In genomic region chr15:77904363-77904892, GRCm38 (mm10) we compare ENCODE assay signal across 10 mouse cellular contexts. TPM values are rescaled to one million over a fixed set of nuclear protein-coding genes. Genes with fewer than 3 reads are reported as not detected.
DNase-seq lines count a peak whose midpoint lies in the region; ATAC-seq and TF ChIP-seq lines count a peak whose summit lies in the region.
"Had no signal": no experiment of that assay in that cellular context is flagged by ENCODE, and none has a peak within 500 bp of the region (broad histone marks: within the 10 kb centered on the region; RNA-seq: fewer than 3 reads in every experiment).

No protein-coding gene starts in this region.

- no peak for TF ChIP-seq CTCF in G1E (IDR thresholded peaks at IDR 0.05; ENCODE audit: low read depth, low read length)

- H3K4me3 ChIP-seq in hindbrain, embryonic 10.5 days: no peak overlapping the region
- H3K4me3 ChIP-seq in hindbrain, embryonic 14.5 days (replicated peaks; ENCODE audit: low read length): no peak overlapping the region
- H3K4me3 ChIP-seq in G1E (ENCODE audit: low read depth, low read length): peak overlapping the region; percentile 63; the same call in 1 of the 2 replicates
- no peak overlapping the region for H3K4me3 ChIP-seq in intestine, embryonic 15.5 days (replicated peaks)
- no peak overlapping the region for H3K4me3 ChIP-seq in stomach, embryonic 16.5 days (replicated peaks; ENCODE audit: low read length)
- H3K4me3 ChIP-seq in forebrain, embryonic 16.5 days (replicated peaks; ENCODE audit: low read length): no peak overlapping the region

- ATAC-seq in hindbrain, embryonic 14.5 days (ENCODE audit: low FRiP score): no peak
- ATAC-seq in G1E (ENCODE audit: extremely low read depth, insufficient number of reproducible peaks, low FRiP score, poor library complexity, severe bottlenecking): no peak
- ATAC-seq in intestine, embryonic 15.5 days: no peak
- ATAC-seq in stomach, embryonic 16.5 days (ENCODE audit: insufficient read depth, low FRiP score): no peak; the same call in 1 of the 2 replicates
- ATAC-seq in forebrain, embryonic 16.5 days: no peak
- ATAC-seq in frontal cortex, adult (ENCODE audit: low TSS enrichment): no peak

- WGBS in hindbrain, embryonic 10.5 days: 22% methylated on average over 12 of the region's 12 CpGs
- 34% methylated on average over 12 of the region's 12 CpGs for WGBS in hindbrain, embryonic 14.5 days
- WGBS in intestine, embryonic 15.5 days: 22% methylated on average over 12 of the region's 12 CpGs
- WGBS in stomach, embryonic 16.5 days: 24% methylated on average over 12 of the region's 12 CpGs
- WGBS in forebrain, embryonic 16.5 days: 31% methylated on average over 12 of the region's 12 CpGs

- H3K4me1 ChIP-seq in hindbrain, embryonic 10.5 days (replicated peaks): peaks cover 50% of the 10 kb centered on the region
- H3K4me1 ChIP-seq in hindbrain, embryonic 14.5 days (replicated peaks; ENCODE audit: control insufficient read depth, insufficient read depth, low read length): peaks cover 10% of the 10 kb centered on the region; the same call in 1 of the 2 replicates
- peaks cover 40% of the 10 kb centered on the region for H3K4me1 ChIP-seq in G1E (ENCODE audit: insufficient read depth, low read depth, low read length)
- H3K4me1 ChIP-seq in intestine, embryonic 15.5 days (replicated peaks): peaks cover 20% of the 10 kb centered on the region
- peaks cover 41% of the 10 kb centered on the region for H3K4me1 ChIP-seq in stomach, embryonic 16.5 days (ENCODE audit: control insufficient read depth, insufficient read depth, low read length)
- peaks cover 13% of the 10 kb centered on the region for H3K4me1 ChIP-seq in forebrain, embryonic 16.5 days (replicated peaks; ENCODE audit: control insufficient read depth, insufficient read depth, low read length)

- no peak for DNase-seq in hindbrain, embryonic 10.5 days (ENCODE audit: low spot score)
- DNase-seq in hindbrain, embryonic 14.5 days (ENCODE audit: low spot score): no peak
- no peak for DNase-seq in G1E (ENCODE audit: low spot score)
- no peak for DNase-seq in urinary bladder, adult 18-20 months (ENCODE audit: low spot score in 2 of 2)
- DNase-seq: cerebellum, postnatal 36 days had no signal

- no peak overlapping the region for H3K4me2 ChIP-seq in hindbrain, embryonic 14.5 days (replicated peaks)
- peak overlapping the region; percentile 69; the same call in 1 of the 2 replicates for H3K4me2 ChIP-seq in intestine, embryonic 15.5 days (replicated peaks)
- H3K4me2 ChIP-seq in stomach, embryonic 16.5 days (ENCODE audit: low read depth, low read length): peak overlapping the region; percentile 65; the same call in 1 of the 2 replicates
- H3K4me2 ChIP-seq in forebrain, embryonic 16.5 days (ENCODE audit: low read length): no peak overlapping the region

- H3K36me3 ChIP-seq in hindbrain, embryonic 10.5 days: no peaks in the 10 kb centered on the region
- no peaks in the 10 kb centered on the region for H3K36me3 ChIP-seq in hindbrain, embryonic 14.5 days (replicated peaks; ENCODE audit: control insufficient read depth, insufficient read depth)
- H3K36me3 ChIP-seq in G1E (replicated peaks): no peaks in the 10 kb centered on the region
- no peaks in the 10 kb centered on the region for H3K36me3 ChIP-seq in intestine, embryonic 15.5 days
- no peaks in the 10 kb centered on the region for H3K36me3 ChIP-seq in stomach, embryonic 16.5 days (ENCODE audit: control insufficient read depth, insufficient read depth, low read length)
- H3K36me3 ChIP-seq in forebrain, embryonic 16.5 days (ENCODE audit: control insufficient read depth, insufficient read depth): no peaks in the 10 kb centered on the region

- H3K9ac ChIP-seq in hindbrain, embryonic 14.5 days: no peak overlapping the region
- H3K9ac ChIP-seq in intestine, embryonic 15.5 days: no peak overlapping the region
- peak overlapping the region; percentile 65 for H3K9ac ChIP-seq in stomach, embryonic 16.5 days (ENCODE audit: low read length)
- H3K9ac ChIP-seq in forebrain, embryonic 16.5 days (replicated peaks; ENCODE audit: low read depth, low read length): no peak overlapping the region

- H3K27me3 ChIP-seq in hindbrain, embryonic 10.5 days (ENCODE audit: insufficient read depth, poor library complexity, severe bottlenecking): peaks cover 21% of the 10 kb centered on the region
- H3K27me3 ChIP-seq in hindbrain, embryonic 14.5 days (ENCODE audit: control insufficient read depth, insufficient read depth, low read length): no peaks in the 10 kb centered on the region
- H3K27me3 ChIP-seq in G1E (ENCODE audit: insufficient read depth, low read length): peaks cover 53% of the 10 kb centered on the region
- H3K27me3 ChIP-seq in intestine, embryonic 15.5 days (replicated peaks): no peaks in the 10 kb centered on the region
- H3K27me3 ChIP-seq in stomach, embryonic 16.5 days (ENCODE audit: control insufficient read depth, insufficient read depth, low read length): no peaks in the 10 kb centered on the region
- H3K27me3 ChIP-seq in forebrain, embryonic 16.5 days (replicated peaks; ENCODE audit: control insufficient read depth, insufficient read depth, low read length): no peaks in the 10 kb centered on the region
- H3K27me3 ChIP-seq: Patski had no signal

- H3K27ac ChIP-seq in hindbrain, embryonic 10.5 days: peak overlapping the region; percentile 35; the same call in 1 of the 2 replicates
- no peak overlapping the region for H3K27ac ChIP-seq in hindbrain, embryonic 14.5 days
- H3K27ac ChIP-seq in intestine, embryonic 15.5 days: peak overlapping the region; percentile 87
- H3K27ac ChIP-seq in stomach, embryonic 16.5 days (ENCODE audit: low read length): peak overlapping the region; percentile 90
- H3K27ac ChIP-seq in forebrain, embryonic 16.5 days (ENCODE audit: low read length): no peak overlapping the region

- H3K9me3 ChIP-seq in hindbrain, embryonic 10.5 days: no peaks in the 10 kb centered on the region
- no peaks in the 10 kb centered on the region for H3K9me3 ChIP-seq in hindbrain, embryonic 14.5 days (ENCODE audit: control insufficient read depth, low read length)
- no peaks in the 10 kb centered on the region for H3K9me3 ChIP-seq in G1E (replicated peaks)
- H3K9me3 ChIP-seq in intestine, embryonic 15.5 days: no peaks in the 10 kb centered on the region
- no peaks in the 10 kb centered on the region for H3K9me3 ChIP-seq in stomach, embryonic 16.5 days (replicated peaks; ENCODE audit: control insufficient read depth, low read length)
- H3K9me3 ChIP-seq in forebrain, embryonic 16.5 days (ENCODE audit: control insufficient read depth, low read length): no peaks in the 10 kb centered on the region

RNA-seq across cellular contexts. Expression of gene Txn2, which starts 24.4 kb away (rescaled TPM):
- polyA plus RNA-seq in hindbrain, embryonic 10.5 days (2016; fragmentation: Nextera tagmentation; extraction: Ambion mirVana): 286 and 294 TPM in 2 replicates
- 207 and 216 TPM in 2 replicates for polyA plus RNA-seq in hindbrain, embryonic 14.5 days (2014; fragmentation: Nextera tagmentation; extraction: Ambion mirVana)
- total RNA-seq in G1E (2014; fragmentation: Nextera tagmentation): 209 and 211 TPM in 2 replicates
- total RNA-seq in G1E (2017): 53.8 and 62.8 TPM in 2 replicates
- 283 and 349 TPM in 2 replicates for polyA plus RNA-seq in G1E (2012)
- 314 and 350 TPM in 2 replicates for polyA plus RNA-seq in intestine, embryonic 15.5 days (2015; fragmentation: Nextera tagmentation; extraction: Ambion mirVana)
- polyA plus RNA-seq in stomach, embryonic 16.5 days (2015; fragmentation: Nextera tagmentation; extraction: Ambion mirVana): 232 and 253 TPM in 2 replicates
- polyA plus RNA-seq in forebrain, embryonic 16.5 days (2015; fragmentation: Nextera tagmentation; extraction: Ambion mirVana): 222 and 237 TPM in 2 replicates

RNA-seq across cellular contexts. Expression of gene Foxred2, which starts 52.1 kb away (rescaled TPM):
- polyA plus RNA-seq in hindbrain, embryonic 10.5 days (2016; fragmentation: Nextera tagmentation; extraction: Ambion mirVana): 5.5 and 5.9 TPM in 2 replicates
- 10.7 and 10.8 TPM in 2 replicates for polyA plus RNA-seq in hindbrain, embryonic 14.5 days (2014; fragmentation: Nextera tagmentation; extraction: Ambion mirVana)
- 0.24 TPM in 1 of 2 replicates, not detected in the other for total RNA-seq in G1E (2014; fragmentation: Nextera tagmentation)
- 0.27 and 0.29 TPM in 2 replicates for total RNA-seq in G1E (2017)
- polyA plus RNA-seq in G1E (2012): 0.01 and 0.02 TPM in 2 replicates
- 2.5 and 2.6 TPM in 2 replicates for polyA plus RNA-seq in intestine, embryonic 15.5 days (2015; fragmentation: Nextera tagmentation; extraction: Ambion mirVana)
- polyA plus RNA-seq in stomach, embryonic 16.5 days (2015; fragmentation: Nextera tagmentation; extraction: Ambion mirVana): 2.9 and 3.3 TPM in 2 replicates
- polyA plus RNA-seq in forebrain, embryonic 16.5 days (2015; fragmentation: Nextera tagmentation; extraction: Ambion mirVana): 16.8 and 17.3 TPM in 2 replicates

Comparison
In these comparisons a context has a peak if more than half of its experiments do, and no peak if none do; other contexts are left out.
1. H3K27ac ChIP-seq: peak in hindbrain, embryonic 10.5 days (single experiment), intestine, embryonic 15.5 days (single experiment) and stomach, embryonic 16.5 days (single experiment); none in hindbrain, embryonic 14.5 days (single experiment) and forebrain, embryonic 16.5 days (single experiment).
2. H3K4me2 ChIP-seq: peak in intestine, embryonic 15.5 days (single experiment) and stomach, embryonic 16.5 days (single experiment); none in hindbrain, embryonic 14.5 days (single experiment) and forebrain, embryonic 16.5 days (single experiment).